9 mouse cellular contexts compared by ENCODE assay signal in the genomic region with DNA sequence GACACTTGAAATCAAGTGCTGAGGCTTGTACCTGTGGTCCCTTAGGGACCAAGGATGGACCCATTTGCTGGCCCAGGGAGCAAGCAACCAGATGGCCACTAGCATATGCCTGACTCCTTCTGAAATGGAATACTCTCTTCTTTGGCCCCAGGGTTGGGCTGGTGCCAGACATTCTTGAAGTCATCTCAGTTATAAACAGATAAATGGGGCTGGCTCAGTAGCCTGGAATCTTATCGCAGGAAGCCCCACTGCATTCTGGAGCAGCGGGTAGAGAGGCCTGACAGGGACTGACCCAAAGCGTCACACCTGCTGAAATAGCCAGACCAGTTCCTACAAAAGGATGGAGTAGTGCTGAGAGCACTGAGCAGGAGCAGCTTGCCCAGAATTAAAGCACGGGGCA. TPM values are rescaled to one million over a fixed set of nuclear protein-coding genes. Genes with fewer than 3 reads are reported as not detected.
DNase-seq lines count a peak whose midpoint lies in the region; ATAC-seq and TF ChIP-seq lines count a peak whose summit lies in the region.
"Had no signal": no experiment of that assay in that cellular context is flagged by ENCODE, and none has a peak within 500 bp of the region (broad histone marks: within the 10 kb centered on the region; RNA-seq: fewer than 3 reads in every experiment).

No protein-coding gene starts in this region.

- H3K4me3 ChIP-seq in lung, postnatal 0 days (ENCODE audit: low read depth, low read length) = no peak overlapping the region
- H3K4me3 ChIP-seq: left cerebral cortex, adult 2 months had no signal

- H3K9ac ChIP-seq in lung, postnatal 0 days (replicated peaks; ENCODE audit: low read depth) = no peak overlapping the region

- 0 out of 2 replicates have a peak, but pooled peaks cover 7% of the 10 kb centered on the region for H3K36me3 ChIP-seq in lung, postnatal 0 days (ENCODE audit: insufficient read depth, low read length)

- no peak overlapping the region for H3K27ac ChIP-seq in lung, postnatal 0 days (ENCODE audit: low read length)
- H3K27ac ChIP-seq: left cerebral cortex, adult 2 months had no signal

- intact Hi-C loops in left cerebral cortex, postnatal 4 days (cut with DNase I) = no loop called here
- intact Hi-C loops in left cerebral cortex, postnatal 25 days (cut with DNase I) = no loop called here

- TF ChIP-seq EP300 in lung, postnatal 0 days (IDR thresholded peaks at IDR 0.05) = no peak

- peak; percentile 92 for ATAC-seq in cerebellum, adult (ENCODE audit: insufficient number of reproducible peaks, low FRiP score, low TSS enrichment)
- ATAC-seq in lung, postnatal 0 days = peak; percentile 40; the same call in 1 of the 2 replicates

- no peaks in the 10 kb centered on the region for H3K9me3 ChIP-seq in lung, postnatal 0 days (ENCODE audit: low read length)

- no peak overlapping the region for H3K4me2 ChIP-seq in lung, postnatal 0 days (replicated peaks; ENCODE audit: low read depth, low read length)

- 53% methylated on average over 4 of the region's 4 CpGs for WGBS in lung, postnatal 0 days

- no peak for DNase-seq in cerebellum, postnatal 4 days (ENCODE audit: low spot score in 2 of 2)
- peak; percentile 23 for DNase-seq in left cerebral cortex, postnatal 4 days
- no peak for DNase-seq in left cerebral cortex, postnatal 25 days (ENCODE audit: low spot score in 2 of 2)
- DNase-seq in cerebellum, postnatal 25 days = peak; percentile 79 to 87
- DNase-seq in lung, postnatal 0 days (ENCODE audit: low spot score) = peak; percentile 36
- DNase-seq in embryo, embryonic 10.5 days (ENCODE audit: low spot score) = no peak
- no peak for DNase-seq in right cerebral cortex, postnatal 4 days

- no peaks in the 10 kb centered on the region for H3K4me1 ChIP-seq in lung, postnatal 0 days (ENCODE audit: insufficient read depth, low read depth, low read length)

- no peak for TF ChIP-seq CTCF in lung, postnatal 0 days (IDR thresholded peaks at IDR 0.05)

- H3K27me3 ChIP-seq in lung, postnatal 0 days (replicated peaks; ENCODE audit: insufficient read depth, low read length) = no peaks in the 10 kb centered on the region

RNA-seq across cellular contexts. Expression of a gene that starts 10.2 kb away (rescaled TPM):
- 10 to 100 TPM; 16.7 to 19.1 TPM for total RNA-seq in left cerebral cortex, postnatal 4 days (2021)
- total RNA-seq in left cerebral cortex, postnatal 25 days (2021) = 10 to 100 TPM; 17.3 to 18.5 TPM
- 20.0 and 23.4 TPM in 2 replicates for polyA plus RNA-seq in lung, postnatal 0 days (2015; fragmentation: Nextera tagmentation; extraction: Ambion mirVana)

Comparison
In these comparisons a context has a peak if more than half of its experiments do, and no peak if none do; other contexts are left out.
1. DNase-seq: peak in left cerebral cortex, postnatal 4 days (single experiment), cerebellum, postnatal 25 days (2 of 2) and lung, postnatal 0 days (single experiment); none in cerebellum, postnatal 4 days (0 of 2), left cerebral cortex, postnatal 25 days (0 of 2), embryo, embryonic 10.5 days (single experiment) and right cerebral cortex, postnatal 4 days (single experiment).